Mouse (Mus musculus): ENCODE measurements at regions not wholly inside any gene's neighbourhood (a gene's known extent, or its start where the extent isn't known, plus 50 kb on each side); places are given as distances from the start of the nearest gene placed in this dataset.

GRCm38 (mm10) chr3:61849317-61849716 lies 483.6 kb upstream of the B430305J03Rik start:
- DNase-seq (ENCODE audit: low spot score in 2 of 2): no peak

DNA sequence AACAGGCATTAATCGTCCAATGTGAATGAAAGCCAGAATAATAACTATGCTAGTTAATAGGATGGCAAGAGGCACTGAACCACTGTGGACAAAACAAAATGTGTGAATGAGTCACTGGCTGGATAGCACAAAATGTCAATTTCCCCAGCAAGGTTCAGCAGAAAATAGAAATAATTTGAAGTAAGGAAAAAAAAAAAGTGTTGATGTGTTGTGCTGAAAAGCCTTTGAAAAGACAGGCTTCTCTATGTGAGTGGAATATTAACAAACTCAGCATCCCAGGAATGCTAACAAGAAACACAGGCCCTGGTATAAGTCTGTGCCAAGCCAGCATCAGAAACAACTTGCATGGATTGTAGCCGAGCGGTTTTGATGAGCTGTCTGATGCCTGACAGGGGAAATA lies 481.0 kb upstream of the B430305J03Rik start:
- peak in 1 of 2 experiments; percentile 15 for DNase-seq (ENCODE audit: low spot score in 2 of 2)

DNA sequence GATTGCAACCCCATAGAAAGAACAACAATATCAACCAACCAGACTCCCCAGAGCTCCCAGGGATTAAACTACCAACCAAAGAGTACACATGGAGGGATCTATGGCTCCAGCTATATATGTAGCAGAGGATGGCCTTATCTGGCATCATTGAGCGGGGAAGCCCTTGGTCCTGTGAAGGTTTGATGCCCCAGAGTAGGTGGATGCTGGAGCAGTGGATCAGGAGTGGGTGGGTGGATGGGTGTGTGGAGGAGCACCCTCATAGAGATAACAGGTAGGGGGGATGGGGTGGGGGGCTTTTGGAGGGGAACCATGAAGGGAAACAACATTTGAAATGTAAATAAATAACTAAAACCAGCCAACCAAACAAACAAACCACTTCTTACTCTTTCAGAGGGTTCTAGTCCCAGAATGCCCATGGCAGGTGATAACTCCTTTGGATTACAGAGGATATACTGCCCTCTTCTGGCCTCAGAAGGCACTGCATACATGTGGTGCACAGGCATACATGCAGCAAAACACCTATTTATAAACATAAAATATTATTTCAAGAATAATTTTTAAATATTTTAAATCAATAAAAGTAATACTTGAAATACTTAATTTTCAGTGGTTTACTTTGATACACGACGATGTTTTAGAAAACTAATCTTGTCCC lies 473.7 kb upstream of the B430305J03Rik start:
- DNase-seq (ENCODE audit: low spot score in 2 of 2): peak in 1 of 2 experiments; percentile 26

DNA sequence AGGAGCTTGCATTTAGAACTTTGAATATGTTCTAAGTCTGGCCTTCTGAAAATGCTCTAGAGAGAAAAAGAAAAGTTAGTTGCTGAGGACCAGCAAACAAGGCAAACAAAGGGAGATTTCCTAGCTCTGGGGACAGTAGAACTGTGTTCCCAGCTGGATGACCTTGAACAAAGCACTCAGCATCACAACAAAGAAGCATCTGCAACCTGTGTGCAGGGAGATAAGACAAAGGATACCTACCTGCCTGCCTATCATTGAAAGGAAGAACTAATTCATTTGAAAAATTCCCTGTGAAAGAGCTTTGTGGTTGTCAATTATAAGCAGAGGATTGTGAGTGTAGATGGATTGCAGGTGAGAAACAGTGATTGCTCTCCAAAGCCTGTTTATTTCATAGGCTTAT lies 451.1 kb upstream of the B430305J03Rik start:
- DNase-seq (ENCODE audit: low spot score in 2 of 2): no peak

DNA sequence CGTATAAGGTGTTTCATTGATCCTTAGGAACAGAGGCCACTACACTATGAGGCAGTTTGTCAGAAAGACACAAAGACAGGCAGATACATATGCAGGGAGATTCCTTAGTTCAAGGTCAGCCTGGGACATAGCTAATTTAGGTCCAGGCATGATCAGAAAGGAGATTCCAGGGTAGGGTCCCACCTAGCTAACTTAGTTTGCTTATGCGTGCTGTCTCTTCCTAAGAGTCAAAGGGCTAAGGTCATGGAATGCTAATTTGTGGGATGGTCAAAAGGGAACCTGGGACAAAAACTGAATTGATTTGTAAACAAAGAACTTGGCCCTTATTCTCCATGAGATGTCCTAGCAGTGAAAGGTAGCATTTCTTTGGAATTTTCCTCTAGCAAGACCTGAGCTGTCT lies 430.3 kb upstream of the B430305J03Rik start:
- DNase-seq (ENCODE audit: low spot score in 2 of 2): no peak

DNA sequence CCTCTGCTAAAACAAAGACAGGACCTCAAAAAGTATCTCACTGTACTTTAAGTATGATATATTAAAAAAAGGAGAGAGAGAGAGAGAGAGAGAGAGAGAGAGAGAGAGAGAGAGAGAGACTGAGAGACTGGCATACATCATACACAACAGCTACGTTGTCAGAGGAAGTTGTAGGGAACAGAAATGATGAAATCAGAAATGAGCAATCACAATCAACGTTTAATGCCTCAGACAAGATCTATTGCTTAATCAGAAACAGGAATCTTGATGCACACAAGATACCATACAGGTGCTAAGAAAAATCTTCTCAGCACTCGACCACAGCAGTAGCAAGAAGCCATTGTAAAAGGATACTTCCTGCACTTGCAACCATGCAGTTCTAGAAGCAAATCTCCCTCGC lies 424.9 kb upstream of the B430305J03Rik start:
- no peak for DNase-seq (ENCODE audit: low spot score in 2 of 2)

All from layer of hippocampus, adult 18-20 months (tissue).